Mouse (Mus musculus) embryonic facial prominence, embryonic 11.5 days (tissue): ENCODE results near the gene Marc2. TPM values are rescaled to one million over a fixed set of nuclear protein-coding genes. Genes with fewer than 3 reads are reported as not detected.
A peak's percentile ranks its signal among the peaks of the same experiment; 100 is the strongest.

Source experiments
- ATAC-seq: fragments of 200-750 bp; cut with Nextera tagmentation; replicated peaks from 2 replicates; pipeline ENCODE4 v1.8.0; 2017; ENCODE audit warnings: low read depth; ENCODE audit not compliant: insufficient number of reproducible peaks, low FRiP score, low TSS enrichment
- DNase-seq: peaks from one replicate; pipeline ENCODE4 v3.0.0-alpha.2; 2015; ENCODE audit warnings: low spot score
- H3K27ac ChIP-seq: fragments of 300-500 bp; sonication (generic); replicated peaks from 2 replicates; pipeline ENCODE4 v1.5.1; 2014; ENCODE audit warnings: mild to moderate bottlenecking, low read depth, low read length, control low read depth
- H3K27me3 ChIP-seq: fragments of 300-500 bp; sonication (generic); 2 replicates; pipeline ENCODE4 v1.6.1; 2014; ENCODE audit warnings: mild to moderate bottlenecking, low read length, moderate library complexity, mixed read lengths; ENCODE audit not compliant: control insufficient read depth, insufficient read depth
- H3K36me3 ChIP-seq: fragments of 300-500 bp; sonication (generic); replicated peaks from 2 replicates; pipeline ENCODE4 v1.6.1; 2014; ENCODE audit warnings: low read depth, mild to moderate bottlenecking, low read length, moderate library complexity, mixed read lengths; ENCODE audit not compliant: control insufficient read depth, insufficient read depth
- H3K4me1 ChIP-seq: fragments of 300-500 bp; sonication (generic); 2 replicates; pipeline ENCODE4 v1.6.1; 2014; ENCODE audit warnings: low read length, mixed read lengths; ENCODE audit not compliant: control insufficient read depth, insufficient read depth
- H3K4me2 ChIP-seq: fragments of 300-500 bp; sonication (generic); 2 replicates; pipeline ENCODE4 v1.6.1; 2014; ENCODE audit warnings: low read depth, mild to moderate bottlenecking, control low read depth, low read length, moderate library complexity
- H3K4me3 ChIP-seq: fragments of 300-500 bp; sonication (generic); 2 replicates; pipeline ENCODE4 v1.5.1; 2014; ENCODE audit warnings: low read depth, low read length, control low read depth
- H3K9ac ChIP-seq: fragments of 300-500 bp; sonication (generic); replicated peaks from 2 replicates; pipeline ENCODE4 v1.6.1; 2014; ENCODE audit warnings: mild to moderate bottlenecking, control low read depth, low read length
- H3K9me3 ChIP-seq: fragments of 300-500 bp; sonication (generic); replicated peaks from 2 replicates; pipeline ENCODE4 v1.6.1; 2016; ENCODE audit warnings: mild to moderate bottlenecking, low read length, inconsistent platforms, mixed read lengths; ENCODE audit not compliant: control insufficient read depth
- WGBS: fragments of 180-500 bp; shearing (Covaris S2); extraction: QIAGEN DNeasy Blood & Tissue Kit; methylation state at CpG from one replicate; pipeline ENCODE4 v1.1.7; 2014; 5-methylcytosine and 5-hydroxymethylcytosine counted together
- polyA plus RNA-seq: library from polyadenylated mRNA; unstranded; fragments of >200 nt; fragmentation: Nextera tagmentation; extraction: Ambion mirVana; gene quantifications from 2 replicates; pipeline ENCODE4 v1.2.1, GENCODE M21; 2014

The Marc2 gene
- polyA plus RNA-seq, 1 experiment from 2014 or later, result 118 TPM

DNA sequence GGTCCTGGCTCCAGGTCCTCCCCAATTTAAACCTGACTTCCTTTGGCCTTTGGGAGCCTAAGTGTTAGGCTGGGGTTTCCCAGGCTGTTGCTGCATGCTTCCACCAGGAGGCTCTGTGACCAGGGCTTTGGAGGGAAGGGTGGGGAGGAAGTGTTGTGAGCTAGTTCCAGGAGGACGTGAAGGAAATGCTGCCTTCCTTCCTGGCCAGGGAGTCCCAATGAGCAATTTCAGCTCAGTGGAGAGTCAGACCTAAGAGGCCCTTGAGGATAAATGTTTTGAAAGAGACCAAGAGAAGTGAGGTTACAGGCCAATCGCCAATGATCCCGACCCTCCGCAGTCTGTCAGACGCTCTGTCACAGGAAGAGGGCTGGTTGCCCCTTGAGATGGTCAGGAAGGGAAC, 7.1 kb upstream of the Marc2 start:
- no peak overlapping the region for H3K4me3 ChIP-seq
- 20% methylated on average over 5 of the region's 5 CpGs for WGBS
- no peak overlapping the region for H3K9ac ChIP-seq
- no peak overlapping the region for H3K27ac ChIP-seq
- ATAC-seq (0 out of 2 replicates have a peak, but pooled peaks have one; percentile 16), DNase-seq (peak; percentile 72)
- no peaks in the 10 kb centered on the region for H3K9me3 ChIP-seq
- H3K36me3 ChIP-seq, result no peaks in the 10 kb centered on the region
- H3K4me1 ChIP-seq, result no peaks in the 10 kb centered on the region
- no peaks in the 10 kb centered on the region for H3K27me3 ChIP-seq
- H3K4me2 ChIP-seq, result no peak overlapping the region

DNA sequence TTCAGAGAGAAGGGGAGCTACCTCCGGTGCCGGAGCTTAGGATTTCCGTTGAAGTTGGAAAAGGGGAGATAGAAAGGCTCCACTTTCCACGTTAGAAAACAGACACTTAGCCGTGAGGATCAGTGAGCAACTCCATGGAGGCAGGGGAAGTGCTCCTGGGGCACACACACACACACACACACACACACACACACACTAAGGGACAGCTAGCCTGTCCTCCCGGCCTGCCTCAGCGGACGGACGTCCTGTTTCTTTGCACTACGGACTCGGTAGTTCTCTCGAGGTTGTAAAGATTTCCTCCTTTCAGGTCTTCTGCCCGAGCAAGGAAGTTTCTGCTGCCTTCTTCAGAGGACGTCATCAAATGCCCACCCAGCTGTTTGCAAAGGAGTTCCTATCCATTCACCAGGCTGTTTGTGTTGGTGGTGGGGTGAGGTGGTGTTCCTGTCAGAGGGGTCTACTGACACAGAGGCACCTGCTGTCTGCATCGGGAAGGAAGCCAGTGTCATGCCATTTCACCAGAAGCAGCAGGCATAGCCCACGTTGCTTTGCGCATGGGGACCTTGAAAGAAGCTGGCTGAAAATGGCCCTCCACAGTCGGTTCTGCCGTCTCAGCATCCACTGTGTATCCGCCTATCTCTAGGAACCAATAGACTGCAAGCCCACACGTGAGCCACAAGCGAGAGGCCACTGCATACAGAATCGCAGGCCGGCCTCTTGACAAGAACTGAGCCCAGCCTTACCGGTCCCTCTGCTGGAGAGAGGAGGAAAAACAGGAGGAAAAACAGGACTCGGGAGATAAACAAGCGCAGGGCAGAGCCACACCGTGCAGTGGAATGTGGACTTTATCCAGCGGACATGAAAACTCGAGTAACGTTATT, 5.7 kb upstream of the Marc2 start:
- Histone ChIP-seq H3K4me2 (peak overlapping the region; percentile 6; the same call in 1 of the 2 replicates), H3K27me3 (no peaks in the 10 kb centered on the region), H3K4me1 (no peaks in the 10 kb centered on the region), H3K9ac (no peak overlapping the region), H3K36me3 (no peaks in the 10 kb centered on the region), H3K27ac (no peak overlapping the region), H3K9me3 (no peaks in the 10 kb centered on the region), H3K4me3 (no peak overlapping the region)
- ATAC-seq (peak; percentile 78), DNase-seq (peak; percentile 88)
- 18% methylated on average over 31 of the region's 31 CpGs for WGBS

DNA sequence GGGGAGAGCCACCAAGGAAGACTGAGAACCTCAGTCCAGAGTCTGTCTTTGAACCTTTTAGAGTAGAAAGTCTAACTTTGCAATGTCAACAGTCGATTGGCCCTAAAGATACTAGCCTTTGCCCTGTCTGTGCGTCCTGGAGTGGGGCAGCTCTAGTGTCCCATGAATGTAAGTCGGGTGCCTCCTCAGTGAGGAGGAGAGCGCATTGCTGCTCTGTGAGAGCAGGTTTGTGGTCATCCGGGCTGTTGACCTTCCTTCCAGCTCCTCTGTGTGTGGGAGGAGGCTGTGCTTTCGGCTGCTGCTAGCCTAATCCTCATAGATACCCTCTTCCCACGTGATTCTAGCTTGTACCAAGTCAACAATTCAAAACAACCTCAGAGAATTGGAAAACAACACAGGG, 4.9 kb upstream of the Marc2 start:
- no peak for ATAC-seq
- no peaks in the 10 kb centered on the region for H3K4me1 ChIP-seq
- H3K4me2 ChIP-seq, result no peak overlapping the region
- H3K36me3 ChIP-seq, result no peaks in the 10 kb centered on the region
- 46% methylated on average over 7 of the region's 7 CpGs for WGBS
- H3K27ac ChIP-seq, result no peak overlapping the region
- peaks cover 2% of the 10 kb centered on the region; the same call in 1 of the 2 replicates for H3K27me3 ChIP-seq
- H3K9ac ChIP-seq, result no peak overlapping the region
- no peak overlapping the region for H3K4me3 ChIP-seq
- no peak for DNase-seq
- no peaks in the 10 kb centered on the region for H3K9me3 ChIP-seq

DNA sequence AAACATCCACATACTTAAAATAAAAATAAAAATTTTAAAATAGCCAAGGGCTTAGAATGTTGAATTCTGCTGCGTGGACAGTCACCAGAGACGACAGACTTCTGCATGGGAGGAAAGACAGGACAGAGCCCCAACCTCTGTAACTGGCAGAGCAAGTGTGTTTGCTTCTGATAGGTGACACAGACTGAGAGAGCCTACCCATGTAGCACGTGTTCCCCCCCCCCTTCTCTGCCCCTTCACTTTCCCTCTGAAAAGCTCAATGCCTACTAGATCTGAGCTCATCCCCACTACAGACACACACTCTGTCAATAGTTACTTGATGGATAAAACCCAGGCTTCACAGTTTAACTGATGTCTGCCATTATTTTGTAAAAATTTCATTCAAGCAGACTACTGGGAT, 722 bp upstream of the Marc2 start:
- Histone ChIP-seq H3K36me3 (no peaks in the 10 kb centered on the region), H3K27ac (no peak overlapping the region), H3K4me1 (no peaks in the 10 kb centered on the region), H3K4me3 (no peak overlapping the region), H3K27me3 (peaks cover 2% of the 10 kb centered on the region; the same call in 1 of the 2 replicates), H3K4me2 (no peak overlapping the region), H3K9ac (no peak overlapping the region), H3K9me3 (no peaks in the 10 kb centered on the region)
- DNase-seq (no peak), ATAC-seq (no peak)
- 55% methylated on average over 3 of the region's 3 CpGs for WGBS

DNA sequence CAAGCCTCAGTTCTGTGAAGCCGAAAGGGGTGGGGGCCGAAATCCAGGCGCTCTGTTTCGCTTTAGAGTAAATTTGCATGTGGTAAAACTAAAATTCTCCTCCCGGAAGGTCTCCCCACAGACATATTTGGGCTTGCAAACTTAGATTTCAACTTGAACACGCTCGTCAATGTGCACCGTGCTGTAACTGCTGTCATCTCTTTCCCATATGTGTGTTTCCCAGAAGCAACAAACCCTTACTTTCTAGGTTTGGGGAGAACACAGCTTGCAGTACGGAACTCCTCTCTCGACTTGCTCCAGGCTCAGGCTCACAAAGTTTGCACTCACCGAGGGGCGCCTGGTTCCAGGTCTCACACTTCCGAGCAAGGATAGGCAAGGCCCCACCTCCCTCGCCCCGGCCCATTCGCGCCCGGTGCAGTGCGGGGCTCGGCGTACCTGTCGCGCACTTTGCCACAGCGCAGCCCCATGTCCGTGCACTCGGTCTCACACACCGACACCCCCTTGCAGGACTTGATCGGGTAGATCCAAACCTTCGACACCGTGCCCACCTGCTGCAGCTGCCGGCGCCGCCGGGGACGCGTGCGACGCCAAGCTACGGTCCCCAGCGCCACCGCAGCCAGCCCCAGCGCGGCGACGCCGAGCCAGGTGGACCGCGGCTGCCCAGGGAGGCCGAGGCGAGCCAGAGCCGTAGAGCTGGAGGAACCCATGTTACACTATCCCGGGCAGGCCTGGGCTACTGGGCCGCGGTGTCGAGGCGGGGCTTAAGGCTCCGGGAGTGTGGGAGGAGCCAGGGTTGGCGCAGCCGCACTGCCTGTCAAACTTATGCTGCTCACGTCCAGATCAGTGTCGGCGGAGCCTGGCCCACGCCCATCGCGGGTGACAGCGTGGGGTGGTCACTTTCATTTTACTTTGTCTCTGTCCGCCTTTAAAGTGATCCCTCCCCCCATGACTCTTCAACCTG, 860 bp downstream of the Marc2 start:
- Histone ChIP-seq H3K4me3 (peak overlapping the region; percentile 80), H3K9me3 (no peaks in the 10 kb centered on the region), H3K9ac (peak overlapping the region; percentile 74), H3K4me1 (no peaks in the 10 kb centered on the region), H3K4me2 (peak overlapping the region; percentile 87), H3K27ac (0 out of 2 replicates have a peak overlapping the region, but pooled peaks have one; percentile 20), H3K27me3 (peaks cover 2% of the 10 kb centered on the region; the same call in 1 of the 2 replicates), H3K36me3 (no peaks in the 10 kb centered on the region)
- DNase-seq (peak; percentile 91), ATAC-seq (peak; percentile 97)
- under 1% methylated on average over 67 of the region's 67 CpGs for WGBS

DNA sequence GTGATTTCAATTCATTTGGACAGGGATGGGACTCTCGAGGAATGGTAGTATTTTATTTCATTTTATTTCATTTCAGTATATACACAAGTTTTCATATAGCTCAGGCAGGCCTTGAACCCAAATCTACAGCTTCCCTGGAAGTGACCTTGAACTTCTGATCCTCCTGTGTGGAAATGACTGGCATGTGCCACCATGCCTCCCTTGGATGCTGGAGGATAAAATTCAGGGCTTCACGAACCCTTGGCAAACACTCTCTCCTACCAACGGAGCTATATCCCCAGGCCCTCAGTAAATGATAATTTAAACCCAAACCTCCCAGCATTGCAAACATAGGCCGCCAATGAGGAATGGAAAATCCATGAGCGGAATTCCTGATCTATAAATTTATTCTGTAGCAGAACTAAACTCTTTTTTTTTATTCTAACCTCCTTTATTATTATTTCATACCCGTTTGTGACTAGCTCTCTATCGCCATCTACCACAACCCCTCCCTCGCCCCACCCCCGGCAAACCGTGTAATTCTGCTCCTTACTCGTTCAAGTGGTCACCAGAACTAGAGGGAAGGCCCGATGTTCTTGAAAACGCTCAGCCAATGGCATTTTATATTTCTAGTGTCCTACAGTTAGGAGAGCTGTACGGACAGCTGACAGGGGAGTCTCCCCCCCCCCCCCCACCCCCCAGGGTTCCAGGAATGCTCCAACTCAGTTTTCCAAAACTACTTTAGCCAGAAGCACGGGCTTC, 1.8 kb downstream of the Marc2 start:
- Histone ChIP-seq H3K9me3 (no peaks in the 10 kb centered on the region), H3K27me3 (peaks cover 2% of the 10 kb centered on the region; the same call in 1 of the 2 replicates), H3K36me3 (no peaks in the 10 kb centered on the region), H3K9ac (peak overlapping the region; percentile 74), H3K4me1 (no peaks in the 10 kb centered on the region), H3K27ac (no peak overlapping the region), H3K4me3 (peak overlapping the region; percentile 80), H3K4me2 (peak overlapping the region; percentile 87)
- ATAC-seq (no peak), DNase-seq (no peak)
- 20% methylated on average over 15 of the region's 15 CpGs for WGBS

DNA sequence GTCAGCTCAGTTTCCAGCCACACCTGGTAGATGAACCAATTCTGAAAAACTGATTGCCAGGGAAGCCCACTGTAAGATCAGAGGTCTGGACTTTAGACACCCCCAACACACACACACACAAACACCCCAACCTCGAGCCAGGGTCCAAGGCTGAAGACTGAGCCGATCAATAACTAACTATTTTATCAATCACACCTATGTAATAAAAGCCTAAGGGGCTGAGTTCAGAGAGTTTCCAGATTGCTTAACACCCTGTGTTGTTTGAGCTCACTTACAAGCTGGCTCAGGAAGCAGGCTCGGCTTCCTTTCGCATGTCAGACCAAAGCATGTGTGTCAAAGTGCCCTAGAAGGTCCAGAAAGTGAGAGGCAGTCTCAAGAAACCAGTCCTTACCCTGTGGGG, 8.6 kb downstream of the Marc2 start:
- Histone ChIP-seq H3K9ac (no peak overlapping the region), H3K4me2 (no peak overlapping the region), H3K4me3 (no peak overlapping the region), H3K4me1 (no peaks in the 10 kb centered on the region), H3K9me3 (no peaks in the 10 kb centered on the region), H3K36me3 (no peaks in the 10 kb centered on the region), H3K27ac (no peak overlapping the region), H3K27me3 (no peaks in the 10 kb centered on the region)
- no peak for ATAC-seq
- DNase-seq, result no peak
- WGBS, result 88% methylated on average over 4 of the region's 4 CpGs
